Mouse (Mus musculus): ENCODE results near the gene Wdcp.
A peak's percentile ranks its signal among the peaks of the same experiment; 100 is the strongest.
"Not testable (repeated sequence)": the region's sequence is repeated elsewhere in the genome, so short reads cannot be mapped to it uniquely, and the experiment has no call there.

The Wdcp gene

GRCm38 (mm10) chr12:4868924-4869323, 25.8 kb downstream of the Wdcp start:
- no peak for DNase-seq (ENCODE audit: low read depth, low spot score)

GRCm38 (mm10) chr12:4871260-4871659, 28.2 kb downstream of the Wdcp start:
- no peak for DNase-seq (ENCODE audit: low read depth, low spot score)

DNA sequence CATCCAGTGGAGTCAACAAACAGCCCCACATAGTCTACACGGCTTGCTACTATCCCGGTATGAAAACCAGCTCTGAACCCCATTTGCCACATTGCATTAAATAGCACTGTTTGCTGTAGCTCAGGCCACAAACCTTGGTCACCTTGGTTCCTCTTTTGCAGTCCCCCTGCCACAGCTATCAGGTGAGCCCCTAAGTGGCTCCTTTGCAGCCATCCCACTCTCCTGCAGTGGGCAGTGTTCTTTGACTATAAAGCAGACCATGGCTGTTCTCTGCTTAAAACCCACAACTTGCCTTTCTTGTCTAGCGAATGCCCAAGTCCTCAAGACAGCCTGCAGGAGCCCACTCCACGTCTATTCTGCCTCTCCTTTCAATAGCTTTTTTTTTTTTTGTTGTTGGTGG, 29.2 kb downstream of the Wdcp start:
- no peak for DNase-seq (ENCODE audit: low read depth, low spot score)

DNA sequence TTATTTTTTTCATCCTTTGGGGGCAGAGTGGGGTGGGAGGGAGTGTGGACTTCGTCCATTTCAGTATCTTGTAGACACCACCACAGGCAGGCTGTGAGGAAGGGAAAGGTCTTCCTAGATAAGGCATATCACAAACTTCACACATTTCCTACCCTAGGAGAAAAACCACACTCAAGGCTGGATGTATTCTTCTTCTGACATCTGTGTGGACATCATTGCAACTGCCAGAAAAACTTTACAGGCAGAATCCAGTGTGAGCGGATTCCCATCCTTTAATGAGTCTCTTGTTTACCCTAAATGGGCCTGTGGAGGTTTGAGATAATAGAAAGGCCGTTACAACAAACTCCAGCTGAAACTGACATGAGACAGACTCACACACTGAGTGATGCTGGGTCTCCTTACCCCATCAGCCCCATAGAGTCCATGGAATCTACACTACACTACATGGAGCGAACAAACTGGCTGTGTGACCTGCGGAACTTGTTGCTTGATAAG, 29.9 kb downstream of the Wdcp start:
- no peak for DNase-seq (ENCODE audit: low read depth, low spot score)

GRCm38 (mm10) chr12:4873531-4873930, 30.4 kb downstream of the Wdcp start:
- no peak for DNase-seq (ENCODE audit: low read depth, low spot score)

DNA sequence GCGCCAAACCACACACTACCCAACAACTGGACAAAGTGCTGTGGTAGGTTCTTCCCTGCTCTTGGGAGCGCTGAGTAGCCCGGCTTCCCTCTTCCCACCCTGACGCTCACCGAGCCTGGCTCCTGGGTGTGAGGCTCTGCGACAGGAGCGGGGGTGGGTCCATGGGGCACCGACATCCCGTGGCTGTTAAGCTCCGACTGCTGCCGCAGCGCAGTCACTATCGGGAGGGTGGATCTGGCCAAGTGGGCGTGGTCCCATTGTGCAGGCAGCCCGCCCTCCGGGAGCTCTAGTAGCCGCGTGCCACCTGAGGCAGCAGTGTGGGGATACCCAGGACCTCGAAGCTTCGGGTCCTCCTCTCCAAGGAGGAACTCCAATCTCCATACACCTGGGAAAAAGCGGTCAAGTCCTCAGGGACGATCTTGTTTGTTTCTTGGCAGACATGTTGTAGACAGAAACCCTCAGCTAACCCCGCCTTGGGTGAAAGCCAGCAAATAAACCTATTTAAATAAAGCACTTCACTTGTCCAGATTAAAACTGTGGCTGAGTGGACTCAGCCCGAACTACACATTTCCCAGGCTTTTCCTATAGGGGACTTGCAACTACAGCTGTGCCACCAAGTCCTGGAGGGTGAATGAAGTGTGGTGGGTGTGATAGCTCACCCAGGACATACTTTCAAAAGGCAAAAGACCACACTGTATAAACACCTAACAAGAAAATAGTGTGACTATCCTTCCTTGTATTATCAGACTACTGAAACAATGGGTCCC, 31.2 kb downstream of the Wdcp start, which contains the start of gene Mfsd2b:
Mfsd2b (minus strand) TSS at position 199 of the 767 bp plus-strand sequence.
- DNase-seq (ENCODE audit: low read depth, low spot score): peak; percentile 76

GRCm38 (mm10) chr12:4875623-4876022, 32.5 kb downstream of the Wdcp start:
- no peak for DNase-seq (ENCODE audit: low read depth, low spot score)

DNA sequence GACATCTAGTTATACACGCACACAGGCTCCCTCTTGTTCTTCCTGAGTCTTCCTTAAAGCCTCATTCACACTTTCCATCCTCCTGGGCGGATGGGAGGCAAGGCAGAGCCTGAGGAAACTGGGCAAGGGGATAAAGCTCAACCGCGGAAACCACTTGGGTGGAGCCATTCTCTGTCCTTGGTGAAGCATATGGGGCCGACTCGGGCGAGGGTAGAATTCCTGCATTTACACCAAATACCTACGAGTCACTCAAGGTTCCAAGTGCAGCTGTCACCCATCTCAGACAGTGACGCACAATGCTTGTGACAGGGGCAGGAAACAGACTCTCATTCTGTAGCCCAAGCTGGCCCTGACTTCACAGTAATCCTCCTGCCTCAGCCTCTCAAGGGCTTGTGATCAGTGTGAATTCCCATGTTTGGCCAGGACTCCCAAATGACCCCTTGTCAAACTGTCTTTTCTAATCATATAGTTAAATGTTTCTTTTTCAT, 35.2 kb downstream of the Wdcp start:
- DNase-seq (ENCODE audit: low read depth, low spot score): no peak

DNA sequence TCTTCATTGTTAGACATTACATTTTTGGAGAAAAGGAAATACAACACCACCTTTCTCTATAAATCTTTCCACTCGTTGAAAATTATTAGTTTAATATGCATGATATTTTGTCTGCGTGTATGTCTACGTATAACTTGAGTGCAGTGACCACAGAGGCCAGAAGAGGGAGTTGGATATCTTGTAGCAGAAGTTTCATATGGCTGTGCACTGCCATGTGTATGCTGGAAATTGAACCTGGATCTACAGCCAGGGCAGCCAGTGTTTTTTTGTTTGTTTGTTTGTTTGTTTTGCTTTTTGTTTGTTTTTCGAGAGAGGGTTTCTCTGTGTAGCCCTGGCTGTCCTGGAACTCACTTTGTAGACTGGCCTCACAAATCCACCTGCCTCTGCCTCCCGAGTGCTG, 35.9 kb downstream of the Wdcp start:
- DNase-seq (ENCODE audit: low read depth, low spot score): peak; percentile 17

GRCm38 (mm10) chr12:4882086-4882485, 39.0 kb downstream of the Wdcp start:
- DNase-seq (ENCODE audit: low read depth, low spot score): no peak

DNA sequence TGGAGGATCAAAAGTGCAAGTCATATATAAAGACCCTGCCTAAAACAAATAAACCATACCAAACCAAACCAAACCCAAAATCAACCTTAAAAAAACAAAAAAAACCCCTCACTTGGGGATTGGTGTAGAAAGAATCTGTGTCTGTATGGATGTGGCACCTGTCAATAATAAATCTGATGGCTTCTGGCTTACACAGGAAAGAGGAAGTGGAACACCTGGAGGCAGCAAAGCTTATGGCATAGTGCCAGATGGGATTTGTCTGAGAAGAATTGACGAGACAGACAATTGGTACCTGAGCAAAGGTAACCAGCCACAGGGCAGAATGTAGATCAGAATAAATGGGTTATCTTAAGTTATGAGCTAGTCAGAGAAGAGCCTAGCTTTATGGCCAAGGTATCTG, 42.0 kb downstream of the Wdcp start:
- no peak for DNase-seq (ENCODE audit: low read depth, low spot score)

- not testable (repeated sequence) for DNase-seq (ENCODE audit: low read depth, low spot score)
Measured at GRCm38 (mm10) chr12:4886581-4886980, 43.5 kb downstream of the Wdcp start.

GRCm38 (mm10) chr12:4888739-4889138, 45.6 kb downstream of the Wdcp start:
- DNase-seq (ENCODE audit: low read depth, low spot score): no peak

DNA sequence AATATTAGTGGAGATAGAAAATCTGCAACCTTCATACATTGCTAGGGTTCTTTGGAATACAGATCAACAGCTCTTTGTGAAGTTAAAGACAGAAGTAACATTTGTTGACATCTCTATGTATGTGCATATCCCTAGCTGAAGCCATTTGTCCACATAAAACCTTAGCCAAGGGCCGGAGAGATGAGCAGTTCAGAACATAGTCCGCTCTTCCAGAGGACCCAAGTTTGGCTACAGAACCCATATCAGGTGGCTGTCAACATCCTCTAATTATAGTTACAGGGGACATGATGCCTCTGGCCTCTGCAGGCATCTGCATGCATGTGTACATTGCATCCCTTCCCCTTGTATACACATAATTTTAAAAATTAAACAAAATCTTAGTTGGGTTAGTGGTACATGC, 46.1 kb downstream of the Wdcp start:
- no peak for DNase-seq (ENCODE audit: low read depth, low spot score)

GRCm38 (mm10) chr12:4889891-4890290, 46.8 kb downstream of the Wdcp start:
- DNase-seq (ENCODE audit: low read depth, low spot score): no peak

GRCm38 (mm10) chr12:4898024-4898423, 54.9 kb downstream of the Wdcp start:
- no peak for DNase-seq (ENCODE audit: low read depth, low spot score)

DNA sequence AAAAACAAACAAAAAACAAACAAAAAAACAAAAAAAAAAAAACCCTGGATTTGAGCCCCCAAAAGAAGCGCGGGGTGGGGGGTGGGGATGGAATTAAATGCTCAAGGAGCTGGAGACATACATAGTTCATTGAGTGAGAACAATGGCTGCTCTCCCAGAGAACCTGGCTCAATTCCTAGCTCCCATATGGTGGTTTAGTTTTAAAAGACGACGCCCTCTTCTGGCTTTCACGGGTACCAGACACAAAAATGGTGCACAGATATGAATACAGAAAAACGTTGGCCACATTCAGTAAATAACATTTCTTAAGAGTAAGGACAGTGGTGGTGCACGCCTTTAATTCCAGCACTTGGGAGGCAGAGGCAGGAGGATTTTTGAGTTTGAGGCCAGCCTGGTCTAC, 62.8 kb downstream of the Wdcp start:
- peak; percentile 28 for DNase-seq (ENCODE audit: low read depth, low spot score)

GRCm38 (mm10) chr12:4906476-4906875, 63.4 kb downstream of the Wdcp start:
- no peak for DNase-seq (ENCODE audit: low read depth, low spot score)

DNA sequence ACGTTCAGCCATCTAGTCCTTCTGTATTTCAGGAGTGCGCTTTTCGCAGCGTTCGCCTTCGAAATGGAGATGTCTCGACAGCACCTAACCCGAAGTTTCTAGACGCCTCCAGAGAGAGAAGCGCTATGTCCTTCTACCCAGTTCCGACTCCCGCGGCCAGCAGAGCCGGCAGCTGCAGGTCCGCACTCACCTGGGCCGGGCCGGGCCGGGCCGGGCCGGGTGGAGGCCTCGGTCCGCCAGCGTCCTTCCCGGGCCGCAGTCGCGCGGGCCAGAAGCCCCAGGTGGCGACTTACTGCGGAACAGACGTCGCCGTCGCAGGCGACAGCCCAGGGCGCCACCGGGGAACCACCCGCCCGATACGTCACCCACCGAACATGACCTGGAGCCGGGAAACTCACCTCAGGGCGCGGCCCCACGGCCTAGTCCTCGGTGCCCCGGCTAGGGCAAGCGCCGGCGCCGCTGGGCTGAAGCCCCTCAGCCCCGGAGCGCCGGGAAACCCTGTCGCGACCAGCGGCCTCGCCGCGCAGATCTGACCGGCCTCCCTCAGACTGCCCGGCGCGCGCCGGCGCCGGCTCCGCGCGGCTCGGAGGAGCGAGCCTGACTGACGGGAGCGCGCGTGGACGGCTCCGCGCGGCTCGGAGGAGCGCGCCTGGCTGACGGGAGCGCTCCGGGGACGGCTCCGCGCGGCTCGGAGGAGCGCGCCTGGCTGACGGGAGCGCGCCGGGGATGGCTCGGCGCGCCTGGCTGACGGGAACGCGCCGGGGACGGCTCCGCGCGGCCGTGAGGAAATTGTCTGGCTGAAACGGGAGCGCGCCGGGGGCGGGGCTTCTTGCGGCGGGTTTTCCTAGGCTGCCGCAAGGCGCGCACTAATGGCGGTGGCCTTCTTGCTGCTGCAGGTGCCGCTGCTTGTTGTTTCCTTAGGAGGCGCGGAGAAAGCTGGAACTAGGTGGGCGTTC, 64.1 kb downstream of the Wdcp start, which contains the start of gene Ubxn2a:
Ubxn2a (minus strand) TSS at position 755 of the 956 bp plus-strand sequence.
- DNase-seq (ENCODE audit: low read depth, low spot score): peak; percentile 97

DNA sequence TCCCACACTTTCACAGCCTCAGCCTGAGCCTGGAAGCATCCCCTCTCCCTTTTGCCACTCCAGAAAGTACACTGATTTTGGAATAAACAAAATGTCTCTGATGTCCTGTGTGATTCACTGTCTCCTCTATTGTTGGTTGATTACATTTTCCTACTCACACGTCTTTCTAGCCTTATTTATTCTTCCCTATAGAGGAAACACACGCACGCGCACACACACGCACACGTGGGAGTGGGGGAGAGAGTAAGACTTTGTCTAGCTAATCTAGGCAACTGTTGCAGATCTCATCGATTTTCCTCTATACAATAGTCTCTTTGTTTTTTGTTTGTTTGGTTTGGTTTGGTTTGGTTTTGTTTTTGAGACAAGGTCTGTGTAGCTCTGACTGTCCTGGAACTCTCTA, 65.3 kb downstream of the Wdcp start:
- DNase-seq (ENCODE audit: low read depth, low spot score): peak; percentile 10
